Mouse (Mus musculus) lung, embryonic 14.5 days (tissue): ENCODE results near the gene Il9r. TPM values are rescaled to one million over a fixed set of nuclear protein-coding genes. Genes with fewer than 3 reads are reported as not detected.

Experiments
- ATAC-seq: fragments of 200-750 bp; cut with Nextera tagmentation; 2 replicates; pipeline ENCODE4 v1.8.0; 2017; ENCODE audit warnings: mild to moderate bottlenecking, moderate TSS enrichment, moderate library complexity; ENCODE audit not compliant: insufficient read depth
- DNase-seq: peaks from one replicate; pipeline ENCODE4 v3.0.0-alpha.2; 2015
- H3K27ac ChIP-seq: fragments of 300-500 bp; sonication (generic); 2 replicates; pipeline ENCODE4 v1.5.1; 2014; ENCODE audit warnings: low read depth, mild to moderate bottlenecking, moderate library complexity
- H3K27me3 ChIP-seq: fragments of 300-500 bp; sonication (generic); 2 replicates; pipeline ENCODE4 v1.6.1; 2014; ENCODE audit warnings: low read length, control low read depth; ENCODE audit not compliant: insufficient read depth
- H3K36me3 ChIP-seq: fragments of 300-500 bp; sonication (generic); 2 replicates; pipeline ENCODE4 v1.6.1; 2014; ENCODE audit warnings: control low read depth; ENCODE audit not compliant: insufficient read depth
- H3K4me1 ChIP-seq: fragments of 300-500 bp; sonication (generic); 2 replicates; pipeline ENCODE4 v1.6.1; 2014; ENCODE audit warnings: antibody characterized with exemption, control low read depth; ENCODE audit not compliant: insufficient read depth
- H3K4me2 ChIP-seq: fragments of 300-500 bp; sonication (generic); 2 replicates; pipeline ENCODE4 v1.6.1; 2014; ENCODE audit warnings: mild to moderate bottlenecking
- H3K4me3 ChIP-seq: fragments of 300-500 bp; sonication (generic); 2 replicates; pipeline ENCODE4 v1.5.1; 2014; ENCODE audit warnings: low read depth, low read length
- H3K9ac ChIP-seq: fragments of 300-500 bp; sonication (generic); 2 replicates; pipeline ENCODE4 v1.6.1; 2014
- H3K9me3 ChIP-seq: fragments of 300-500 bp; sonication (generic); 2 replicates; pipeline ENCODE4 v1.6.1; 2016; ENCODE audit warnings: low read depth, low read length, control low read depth
- CTCF ChIP-seq: IDR thresholded peaks from 2 replicates; pipeline ENCODE4 v1.5.1; 2016; ENCODE audit warnings: antibody characterized with exemption, low read depth
- WGBS: fragments of 180-500 bp; shearing (Covaris S2); extraction: QIAGEN DNeasy Blood & Tissue Kit; methylation state at CpG from one replicate; pipeline ENCODE4 v1.1.7; 2014; 5-methylcytosine and 5-hydroxymethylcytosine counted together
- polyA plus RNA-seq: library from polyadenylated mRNA; unstranded; fragments of >200 nt; fragmentation: Nextera tagmentation; extraction: Ambion mirVana; gene quantifications from 2 replicates; pipeline ENCODE4 v1.2.1, GENCODE M21; 2014

Gene Il9r
- polyA plus RNA-seq, 1 experiment from 2014 or later: not detected

DNA sequence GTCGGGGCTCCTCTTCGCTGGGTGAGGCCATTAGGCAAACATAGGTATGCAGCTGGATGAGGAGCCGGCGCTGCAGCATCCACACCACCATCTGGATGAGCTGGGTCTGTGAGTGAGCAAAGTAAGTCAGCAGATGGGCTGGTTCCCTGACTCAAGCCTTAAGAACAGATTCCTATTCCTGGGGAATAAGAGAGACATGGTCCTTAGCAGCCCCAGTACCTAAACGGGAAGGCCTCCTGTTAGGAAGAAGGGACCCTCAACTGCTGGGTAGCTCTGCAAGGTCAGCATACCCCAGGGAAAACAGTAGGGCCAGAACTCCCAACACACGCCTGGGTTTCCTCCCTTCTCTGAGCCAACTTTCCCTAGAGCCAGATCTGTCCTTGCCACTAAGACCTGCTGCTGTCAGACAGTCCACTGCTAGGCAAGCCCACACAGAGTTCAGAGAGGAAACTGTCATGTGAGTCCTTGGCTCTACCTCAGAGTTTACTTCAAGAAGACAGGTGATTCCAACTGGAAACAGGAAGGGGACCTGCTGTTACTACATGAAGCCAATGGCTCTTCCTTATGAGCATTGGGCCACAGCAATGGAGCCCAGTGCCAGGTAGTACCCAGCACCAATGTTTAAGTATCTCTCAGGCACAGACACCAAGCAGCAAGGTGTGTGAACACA, 34.9 kb upstream of the Il9r start:
- ATAC-seq: no peak
- no peaks in the 10 kb centered on the region for H3K27me3 ChIP-seq
- no peak overlapping the region for H3K4me3 ChIP-seq
- peaks cover 9% of the 10 kb centered on the region for H3K4me1 ChIP-seq
- H3K4me2 ChIP-seq: no peak overlapping the region
- TF ChIP-seq CTCF: no peak
- no peak overlapping the region for H3K9ac ChIP-seq
- peaks cover 80% of the 10 kb centered on the region for H3K36me3 ChIP-seq
- peak overlapping the region; percentile 54; the same call in 1 of the 2 replicates for H3K27ac ChIP-seq
- DNase-seq: no peak
- no peaks in the 10 kb centered on the region for H3K9me3 ChIP-seq
- 83% methylated on average over 6 of the region's 6 CpGs for WGBS

GRCm38 (mm10) chr11:32233895-32234294, 33.8 kb upstream of the Il9r start:
- no peak for ATAC-seq
- no peak overlapping the region for H3K9ac ChIP-seq
- H3K4me1 ChIP-seq: peaks cover 9% of the 10 kb centered on the region
- H3K4me3 ChIP-seq: no peak overlapping the region
- no peak overlapping the region for H3K4me2 ChIP-seq
- H3K9me3 ChIP-seq: no peaks in the 10 kb centered on the region
- DNase-seq: no peak
- peaks cover 81% of the 10 kb centered on the region for H3K36me3 ChIP-seq
- no peaks in the 10 kb centered on the region for H3K27me3 ChIP-seq
- WGBS: 92% methylated on average over 3 of the region's 3 CpGs
- H3K27ac ChIP-seq: no peak overlapping the region
- TF ChIP-seq CTCF: no peak

DNA sequence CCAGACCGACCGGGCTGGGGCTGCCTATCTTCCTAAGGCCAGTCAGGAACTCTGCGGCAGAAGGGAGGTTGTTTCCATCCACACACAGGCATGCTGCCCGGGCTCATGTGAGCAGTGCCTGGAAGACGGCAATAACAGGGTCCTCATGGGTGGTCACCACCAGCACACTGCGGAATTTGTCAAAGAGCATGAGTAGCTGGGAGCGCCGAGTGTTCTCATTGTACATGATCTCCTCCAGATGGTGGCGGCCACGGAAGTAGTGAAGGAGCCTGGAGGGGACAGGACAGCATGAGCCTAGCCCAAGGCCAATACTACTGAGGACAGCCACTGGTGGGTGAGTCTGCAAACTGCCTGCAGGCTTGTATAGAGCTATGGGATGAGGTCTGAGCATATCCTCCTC, 32.8 kb upstream of the Il9r start:
- H3K9me3 ChIP-seq: no peaks in the 10 kb centered on the region
- H3K36me3 ChIP-seq: peaks cover 86% of the 10 kb centered on the region
- H3K9ac ChIP-seq: no peak overlapping the region
- peaks cover 9% of the 10 kb centered on the region for H3K4me1 ChIP-seq
- no peak overlapping the region for H3K27ac ChIP-seq
- no peak for TF ChIP-seq CTCF
- no peak overlapping the region for H3K4me2 ChIP-seq
- H3K27me3 ChIP-seq: no peaks in the 10 kb centered on the region
- ATAC-seq: peak; percentile 15; the same call in 1 of the 2 replicates
- 75% methylated on average over 10 of the region's 10 CpGs for WGBS
- peak; percentile 39 for DNase-seq
- no peak overlapping the region for H3K4me3 ChIP-seq

DNA sequence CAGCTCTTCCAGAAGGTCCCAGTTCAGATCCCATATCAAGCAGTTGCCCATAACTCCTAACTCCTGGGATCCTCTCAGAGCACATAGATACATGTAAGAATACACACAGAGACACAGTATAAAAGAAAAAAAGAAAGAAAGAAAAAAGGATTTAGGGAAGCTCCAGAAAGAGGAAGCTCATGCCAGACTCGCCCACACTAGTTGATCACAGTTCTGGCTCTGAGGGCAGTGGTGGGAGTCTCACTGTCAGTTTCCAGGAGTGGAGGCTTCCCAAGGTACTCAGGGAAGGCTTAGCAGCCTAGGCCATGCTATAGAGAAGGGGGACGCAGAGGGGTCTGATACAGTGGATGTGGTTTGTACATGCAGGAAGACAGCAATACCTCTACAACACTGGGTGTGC, 31.0 kb upstream of the Il9r start:
- H3K4me2 ChIP-seq: no peak overlapping the region
- no peak for DNase-seq
- no peak for TF ChIP-seq CTCF
- no peaks in the 10 kb centered on the region for H3K9me3 ChIP-seq
- H3K4me1 ChIP-seq: peaks cover 15% of the 10 kb centered on the region
- no peak for ATAC-seq
- no peak overlapping the region for H3K9ac ChIP-seq
- no peak overlapping the region for H3K27ac ChIP-seq
- H3K27me3 ChIP-seq: no peaks in the 10 kb centered on the region
- peaks cover 75% of the 10 kb centered on the region for H3K36me3 ChIP-seq
- 80% methylated on average over 2 of the region's 2 CpGs for WGBS
- H3K4me3 ChIP-seq: no peak overlapping the region

- peaks cover 68% of the 10 kb centered on the region for H3K36me3 ChIP-seq
- ATAC-seq: no peak
- no peak overlapping the region for H3K4me3 ChIP-seq
- no peak for DNase-seq
- no peaks in the 10 kb centered on the region for H3K9me3 ChIP-seq
- H3K27me3 ChIP-seq: no peaks in the 10 kb centered on the region
- peaks cover 20% of the 10 kb centered on the region for H3K4me1 ChIP-seq
- H3K27ac ChIP-seq: no peak overlapping the region
- no peak for TF ChIP-seq CTCF
- 81% methylated on average over 4 of the region's 4 CpGs for WGBS
- H3K4me2 ChIP-seq: no peak overlapping the region
- no peak overlapping the region for H3K9ac ChIP-seq
These were observed 30.1 kb upstream of the Il9r start for GRCm38 (mm10) chr11:32230220-32230619.

DNA sequence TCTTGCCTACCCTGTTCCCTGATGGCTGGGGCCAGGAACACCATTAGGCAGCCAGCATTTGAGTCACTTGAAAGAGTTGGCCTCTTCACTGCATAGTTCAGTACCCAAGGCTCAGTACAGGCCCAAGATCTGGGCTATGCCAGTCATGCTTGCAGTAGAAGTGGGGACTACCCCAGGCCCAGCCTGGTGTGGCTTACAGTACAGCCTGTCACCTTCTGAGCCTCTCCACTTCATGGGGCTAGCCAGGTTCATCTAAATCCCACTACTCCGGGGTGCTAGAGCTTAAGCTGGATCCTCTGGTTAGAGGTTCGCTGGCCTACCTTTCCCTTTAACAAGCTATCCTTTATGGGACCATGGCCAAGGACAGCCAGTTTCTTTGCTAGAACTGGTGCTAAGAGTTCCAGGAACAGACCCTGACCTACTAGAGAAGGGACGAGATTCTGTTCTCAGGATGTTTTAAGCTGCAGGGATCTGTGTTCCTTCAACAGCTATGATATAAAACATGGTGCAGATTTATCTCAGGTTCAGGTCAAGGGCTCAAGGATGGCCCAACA, 28.3 kb upstream of the Il9r start:
- no peak overlapping the region for H3K9ac ChIP-seq
- no peak for TF ChIP-seq CTCF
- WGBS: 85% methylated on average over 3 of the region's 3 CpGs
- peaks cover 50% of the 10 kb centered on the region for H3K36me3 ChIP-seq
- no peak overlapping the region for H3K4me2 ChIP-seq
- no peaks in the 10 kb centered on the region for H3K27me3 ChIP-seq
- DNase-seq (no peak), ATAC-seq (no peak)
- no peaks in the 10 kb centered on the region for H3K9me3 ChIP-seq
- H3K4me1 ChIP-seq: peaks cover 22% of the 10 kb centered on the region
- H3K4me3 ChIP-seq: no peak overlapping the region
- H3K27ac ChIP-seq: no peak overlapping the region

GRCm38 (mm10) chr11:32227555-32227954, 27.5 kb upstream of the Il9r start:
- WGBS: 86% methylated on average over 9 of the region's 9 CpGs
- Histone ChIP-seq H3K27ac (no peak overlapping the region), H3K9me3 (no peaks in the 10 kb centered on the region), H3K9ac (peak overlapping the region; percentile 84; the same call in 1 of the 2 replicates), H3K4me1 (peaks cover 30% of the 10 kb centered on the region), H3K4me3 (peak overlapping the region; percentile 70; the same call in 1 of the 2 replicates), H3K4me2 (peak overlapping the region; percentile 84; the same call in 1 of the 2 replicates), H3K27me3 (no peaks in the 10 kb centered on the region), H3K36me3 (peaks cover 45% of the 10 kb centered on the region)
- ATAC-seq (no peak), DNase-seq (no peak)
- no peak for TF ChIP-seq CTCF
